Mouse (Mus musculus) heart, embryonic 11.5 days (tissue): ENCODE results near the gene Supt7l. TPM values are rescaled to one million over a fixed set of nuclear protein-coding genes. Genes with fewer than 3 reads are reported as not detected.
A peak's percentile ranks its signal among the peaks of the same experiment; 100 is the strongest.

ENCODE experiments used
- ATAC-seq: fragments of 200-750 bp; cut with Nextera tagmentation; replicated peaks from 2 replicates; pipeline ENCODE4 v1.8.0; 2017; ENCODE audit warnings: moderate library complexity; ENCODE audit not compliant: insufficient number of reproducible peaks, low FRiP score, low TSS enrichment
- H3K27ac ChIP-seq: fragments of 300-500 bp; sonication (generic); 2 replicates; pipeline ENCODE4 v1.5.1; 2014; ENCODE audit warnings: mild to moderate bottlenecking, low read depth, low read length
- H3K27me3 ChIP-seq: fragments of 300-500 bp; sonication (generic); 2 replicates; pipeline ENCODE4 v1.6.1; 2014; ENCODE audit warnings: mild to moderate bottlenecking, low read length, mixed read lengths; ENCODE audit not compliant: control insufficient read depth, insufficient read depth
- H3K36me3 ChIP-seq: fragments of 300-500 bp; sonication (generic); 2 replicates; pipeline ENCODE4 v1.6.1; 2014; ENCODE audit warnings: mild to moderate bottlenecking, low read length, moderate library complexity, mixed read lengths; ENCODE audit not compliant: control insufficient read depth, insufficient read depth
- H3K4me1 ChIP-seq: fragments of 300-500 bp; sonication (generic); 2 replicates; pipeline ENCODE4 v1.6.1; 2014; ENCODE audit warnings: low read length; ENCODE audit not compliant: control insufficient read depth, insufficient read depth
- H3K4me2 ChIP-seq: fragments of 300-500 bp; sonication (generic); 2 replicates; pipeline ENCODE4 v1.6.1; 2014; ENCODE audit warnings: mild to moderate bottlenecking, moderate library complexity
- H3K4me3 ChIP-seq: fragments of 300-500 bp; sonication (generic); 2 replicates; pipeline ENCODE4 v1.5.1; 2014; ENCODE audit warnings: low read depth, low read length
- H3K9ac ChIP-seq: fragments of 300-500 bp; sonication (generic); 2 replicates; pipeline ENCODE4 v1.6.1; 2014; ENCODE audit warnings: mild to moderate bottlenecking, low read depth, low read length, moderate library complexity
- H3K9me3 ChIP-seq: fragments of 300-500 bp; sonication (generic); replicated peaks from 2 replicates; pipeline ENCODE4 v1.6.1; 2016; ENCODE audit warnings: low read length; ENCODE audit not compliant: control insufficient read depth
- WGBS: fragments of 180-500 bp; shearing (Covaris S2); extraction: QIAGEN DNeasy Blood & Tissue Kit; methylation state at CpG from one replicate; pipeline ENCODE4 v1.1.7; 2014; ENCODE audit not compliant: insufficient replicate concordance; 5-methylcytosine and 5-hydroxymethylcytosine counted together
- polyA plus RNA-seq: library from polyadenylated mRNA; unstranded; fragments of >200 nt; fragmentation: Nextera tagmentation; extraction: Ambion mirVana; gene quantifications from 2 replicates; pipeline ENCODE4 v1.2.1, GENCODE M21; 2014

Supt7l gene
- polyA plus RNA-seq, 1 experiment from 2014 or later: 17.0 TPM

DNA sequence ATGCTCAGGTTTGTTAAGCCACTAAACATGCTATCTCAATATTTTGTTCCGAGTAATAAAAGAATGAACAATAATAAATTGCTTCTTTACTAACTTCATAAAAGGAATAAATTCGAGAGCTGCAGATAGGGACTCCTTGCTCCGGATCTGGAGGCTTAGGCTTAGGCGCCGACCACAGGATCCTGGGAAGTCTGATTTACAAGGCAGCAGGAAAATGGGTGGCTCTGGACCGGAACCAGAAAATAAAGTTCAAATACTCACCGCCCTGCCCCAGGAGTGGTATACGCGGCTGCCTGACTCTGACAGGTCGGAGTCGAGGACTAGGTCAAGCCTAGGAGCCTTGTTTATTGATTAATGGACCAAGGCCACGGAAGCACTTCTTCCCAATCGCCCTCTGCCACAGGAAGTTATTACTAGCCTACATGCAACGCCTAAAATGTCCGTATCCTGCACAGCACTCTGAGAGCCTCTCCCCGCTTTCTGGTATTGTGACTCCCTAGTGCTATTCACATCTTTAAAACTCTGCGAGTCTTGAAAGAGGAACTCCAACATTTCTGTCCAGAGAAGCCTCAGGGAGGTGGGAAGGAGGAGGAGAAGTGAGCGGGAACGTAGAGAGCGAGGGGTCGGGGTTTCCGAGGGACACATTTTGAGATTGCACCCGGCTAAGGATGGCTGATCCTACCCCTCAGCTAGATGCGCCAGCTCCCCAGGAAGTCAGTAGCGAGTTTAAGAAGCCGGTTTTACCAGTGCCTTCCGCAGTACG is 1.1 kb downstream of the Supt7l start, which contains the start of gene Slc4a1ap:
Gene Slc4a1ap, plus strand, starts transcription at position 642 of the 763 bp plus-strand sequence.
- peak; percentile 68 for ATAC-seq
- H3K4me2 ChIP-seq: peak within 1 kb of the TSS; percentile 99
- no peaks in the 10 kb centered on the region for H3K27me3 ChIP-seq
- peak within 1 kb of the TSS; percentile 74 for H3K27ac ChIP-seq
- peaks cover 10% of the 10 kb centered on the region; the same call in 1 of the 2 replicates for H3K4me1 ChIP-seq
- peak within 1 kb of the TSS; percentile 91 for H3K9ac ChIP-seq
- under 1% methylated on average over 28 of the region's 28 CpGs for WGBS
- H3K9me3 ChIP-seq: no peaks in the 10 kb centered on the region
- peaks cover 16% of the 10 kb centered on the region for H3K36me3 ChIP-seq
- peak within 1 kb of the TSS; percentile 99 for H3K4me3 ChIP-seq

DNA sequence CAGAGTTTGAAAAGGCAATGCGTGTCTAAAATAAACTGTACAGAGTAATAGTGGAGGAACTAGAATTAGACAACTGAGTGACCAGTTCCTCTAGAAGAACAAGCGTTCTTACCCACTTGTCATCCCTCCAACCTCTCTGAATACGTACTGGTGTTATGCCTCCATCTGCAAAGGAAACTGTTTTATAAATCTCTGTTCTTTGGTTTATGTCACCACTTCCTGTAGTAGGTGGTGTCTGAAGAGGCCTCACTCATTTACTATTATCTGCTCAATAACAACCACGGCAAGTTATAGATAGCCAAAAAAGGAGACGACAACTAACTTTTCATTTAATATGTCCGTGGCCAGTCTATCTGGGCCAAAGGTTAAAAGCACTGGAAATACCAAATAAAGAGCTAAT is 7.1 kb downstream of the Supt7l start:
- Histone ChIP-seq H3K27me3 (no peaks in the 10 kb centered on the region), H3K36me3 (peaks cover 26% of the 10 kb centered on the region), H3K4me3 (no peak overlapping the region), H3K9me3 (no peaks in the 10 kb centered on the region), H3K4me1 (no peaks in the 10 kb centered on the region), H3K4me2 (no peak overlapping the region), H3K9ac (no peak overlapping the region), H3K27ac (no peak overlapping the region)
- 88% methylated on average over 6 of the region's 6 CpGs for WGBS
- ATAC-seq: no peak

DNA sequence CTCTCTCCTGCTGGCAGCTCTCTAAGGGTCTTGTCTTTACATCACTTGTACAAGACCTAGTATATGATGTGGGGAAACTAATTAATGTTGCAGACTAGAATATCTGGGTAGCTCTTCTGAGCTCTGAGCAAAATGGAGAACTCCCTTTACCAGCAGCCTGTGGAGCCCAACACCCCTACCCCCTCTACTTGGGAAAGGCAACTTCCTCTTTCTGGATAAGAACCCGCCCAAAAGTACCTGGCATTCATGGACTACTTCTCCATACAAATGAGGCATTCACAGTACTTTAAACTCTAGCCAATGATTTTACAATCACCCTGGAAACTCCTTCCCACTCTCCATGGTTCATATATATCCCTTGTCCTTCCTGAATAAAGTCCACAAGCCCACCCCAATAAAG is 15.1 kb downstream of the Supt7l start:
- Histone ChIP-seq H3K9ac (no peak overlapping the region), H3K4me1 (no peaks in the 10 kb centered on the region), H3K4me3 (no peak overlapping the region), H3K27me3 (no peaks in the 10 kb centered on the region), H3K4me2 (no peak overlapping the region), H3K27ac (no peak overlapping the region), H3K9me3 (no peaks in the 10 kb centered on the region), H3K36me3 (peaks cover 21% of the 10 kb centered on the region)
- 68% methylated on average over 1 of the region's 1 CpGs for WGBS
- ATAC-seq: no peak

DNA sequence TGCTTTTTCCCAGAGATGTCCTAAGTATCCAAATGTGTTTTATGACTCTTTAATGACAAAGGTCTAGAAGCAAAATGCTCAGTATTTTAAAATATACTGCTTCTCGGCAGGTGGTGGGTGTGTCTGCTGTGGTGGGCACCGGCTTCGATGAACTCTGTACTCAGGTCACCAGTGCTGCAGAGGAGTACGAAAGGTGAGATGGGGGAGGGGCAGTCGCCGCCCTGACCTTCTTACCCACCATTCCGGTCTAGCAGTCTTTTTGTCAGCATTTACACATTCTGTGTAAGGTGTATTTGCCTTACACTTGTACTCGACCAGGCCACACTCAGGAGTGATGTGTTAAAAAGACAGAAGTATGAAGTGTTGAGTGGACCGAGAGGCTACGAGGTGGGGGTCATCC is 22.8 kb downstream of the Supt7l start:
- 0 out of 2 replicates have a peak, but pooled peaks cover 7% of the 10 kb centered on the region for H3K4me1 ChIP-seq
- H3K36me3 ChIP-seq: peaks cover 25% of the 10 kb centered on the region
- no peak for ATAC-seq
- no peak overlapping the region for H3K27ac ChIP-seq
- H3K9ac ChIP-seq: no peak overlapping the region
- no peaks in the 10 kb centered on the region for H3K9me3 ChIP-seq
- H3K4me3 ChIP-seq: no peak overlapping the region
- WGBS: 90% methylated on average over 10 of the region's 10 CpGs
- no peak overlapping the region for H3K4me2 ChIP-seq
- H3K27me3 ChIP-seq: no peaks in the 10 kb centered on the region

DNA sequence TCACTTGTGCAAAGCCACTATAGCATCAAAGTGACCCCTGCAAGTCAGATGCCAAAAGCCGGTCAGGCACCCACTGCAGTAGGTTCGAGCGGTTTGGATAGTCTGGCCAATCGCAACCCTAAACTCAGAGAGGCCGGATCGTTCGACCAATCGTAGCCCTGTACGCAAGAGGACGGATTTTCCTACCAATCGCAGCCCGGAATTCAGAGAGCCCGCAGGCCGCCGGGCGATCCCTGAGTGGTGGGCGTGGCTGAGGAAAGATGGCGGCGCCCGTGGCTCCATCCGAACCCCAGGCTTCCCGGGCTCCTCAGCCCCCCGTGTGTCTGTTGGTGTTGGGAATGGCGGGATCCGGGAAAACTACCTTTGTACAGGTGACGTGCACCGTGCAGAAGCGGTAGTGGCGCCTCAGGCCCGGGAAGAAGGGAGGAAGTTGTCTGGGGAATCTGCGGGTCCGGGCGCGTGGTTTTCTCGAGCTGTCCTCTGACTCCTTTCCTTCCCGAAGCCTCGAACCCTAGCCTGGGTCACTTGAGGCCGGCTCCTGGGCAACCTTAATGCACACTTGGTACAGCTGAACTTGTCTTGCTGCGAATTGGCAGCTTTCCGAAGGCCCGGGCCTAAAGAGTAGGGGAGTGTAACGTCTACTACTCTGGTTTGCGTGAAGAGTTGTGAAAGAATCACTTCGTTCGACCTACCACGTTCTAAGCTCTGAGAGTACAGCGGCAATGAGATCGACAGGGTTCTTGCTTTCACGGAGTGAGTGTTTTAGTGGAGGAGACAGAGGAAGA is 32.9 kb downstream of the Supt7l start, which contains the start of gene Gpn1:
Gene Gpn1, plus strand, starts transcription at position 229 of the 785 bp plus-strand sequence.
- Histone ChIP-seq H3K4me1 (peaks cover 4% of the 10 kb centered on the region; the same call in 1 of the 2 replicates), H3K4me2 (peak within 1 kb of the TSS; percentile 84), H3K4me3 (peak within 1 kb of the TSS; percentile 93), H3K36me3 (peaks cover 9% of the 10 kb centered on the region; the same call in 1 of the 2 replicates), H3K27ac (no peak within 1 kb of the TSS), H3K9ac (peak within 1 kb of the TSS; percentile 87), H3K9me3 (no peaks in the 10 kb centered on the region), H3K27me3 (no peaks in the 10 kb centered on the region)
- peak; percentile 98 for ATAC-seq
- WGBS: under 1% methylated on average over 49 of the region's 49 CpGs

DNA sequence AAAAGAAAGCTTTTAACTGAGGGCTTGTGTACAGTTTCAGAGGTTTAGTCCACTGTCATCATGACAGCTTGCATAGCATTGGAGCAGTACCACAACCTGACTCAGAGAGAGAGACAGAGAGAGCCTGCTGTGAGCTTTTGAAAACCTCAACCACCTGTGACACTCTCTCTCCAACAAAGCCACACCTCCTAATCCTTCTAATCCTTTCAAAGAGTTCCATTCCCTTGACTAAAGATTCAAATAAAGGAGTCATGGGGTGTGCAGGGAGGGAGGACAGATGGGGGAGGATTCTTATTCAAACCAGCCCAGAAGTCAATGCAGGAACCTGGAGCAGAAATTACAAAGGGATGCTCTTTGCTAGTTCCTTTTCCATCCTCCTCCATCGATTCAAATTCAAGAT is 35.6 kb downstream of the Supt7l start:
- Histone ChIP-seq H3K27ac (no peak overlapping the region), H3K27me3 (no peaks in the 10 kb centered on the region), H3K4me2 (no peak overlapping the region), H3K4me1 (peaks cover 4% of the 10 kb centered on the region; the same call in 1 of the 2 replicates), H3K4me3 (no peak overlapping the region), H3K9ac (no peak overlapping the region), H3K9me3 (no peaks in the 10 kb centered on the region), H3K36me3 (peaks cover 5% of the 10 kb centered on the region; the same call in 1 of the 2 replicates)
- WGBS: 63% methylated on average over 1 of the region's 1 CpGs
- no peak for ATAC-seq

DNA sequence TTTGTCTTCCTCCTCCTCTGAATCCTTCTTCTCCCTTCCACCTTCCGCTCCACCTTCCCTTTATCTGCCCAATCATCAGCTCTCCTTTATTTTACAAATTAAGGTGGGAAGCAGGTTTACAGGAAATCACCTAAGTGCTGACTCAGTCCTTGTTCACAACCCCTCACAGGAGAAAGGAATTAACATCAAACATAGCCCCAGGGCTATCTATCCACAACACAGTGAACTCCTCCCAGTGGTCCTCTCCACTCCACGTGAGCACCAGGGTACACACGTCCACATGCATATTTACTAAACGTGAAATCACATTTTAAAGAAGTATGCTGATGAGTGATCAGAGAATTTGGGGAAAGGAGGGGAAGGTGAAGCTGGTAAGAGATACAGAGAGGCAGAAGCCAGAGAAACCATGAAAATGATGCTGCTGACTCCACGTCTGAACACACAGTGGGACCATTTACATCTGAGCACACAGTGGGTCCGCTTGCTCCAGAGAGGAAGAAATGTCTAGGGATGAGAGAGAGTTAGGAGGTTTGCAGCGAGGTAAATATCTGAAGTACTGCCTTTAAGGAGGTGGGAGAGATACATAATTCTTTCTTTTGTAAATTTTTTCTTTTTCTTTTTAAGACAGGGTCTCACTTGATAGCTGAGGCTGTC is 38.4 kb downstream of the Supt7l start:
- no peaks in the 10 kb centered on the region for H3K27me3 ChIP-seq
- no peaks in the 10 kb centered on the region for H3K4me1 ChIP-seq
- H3K9me3 ChIP-seq: no peaks in the 10 kb centered on the region
- H3K9ac ChIP-seq: no peak overlapping the region
- no peak overlapping the region for H3K27ac ChIP-seq
- 62% methylated on average over 7 of the region's 7 CpGs for WGBS
- H3K4me3 ChIP-seq: no peak overlapping the region
- no peak for ATAC-seq
- no peak overlapping the region for H3K4me2 ChIP-seq
- no peaks in the 10 kb centered on the region for H3K36me3 ChIP-seq

DNA sequence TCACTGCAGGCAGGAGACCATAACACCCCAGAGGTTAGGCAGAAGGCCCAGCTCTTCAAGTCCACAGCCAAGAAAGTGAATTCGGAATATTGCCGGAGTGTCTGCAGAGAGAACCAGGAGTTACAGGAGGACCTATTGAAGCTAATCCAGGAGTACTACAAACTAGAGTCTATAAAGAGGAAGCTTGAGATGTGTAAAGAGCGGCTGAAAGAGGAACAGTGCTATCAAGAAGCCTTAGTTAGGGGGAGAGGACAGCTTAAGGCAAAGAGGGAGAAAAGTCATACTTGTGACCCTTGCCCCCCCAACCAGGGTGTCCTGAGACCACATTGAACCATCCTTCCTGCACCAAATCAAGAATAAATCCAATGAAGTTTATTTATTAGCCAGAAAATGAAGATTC is 39.7 kb downstream of the Supt7l start:
- H3K9ac ChIP-seq: no peak overlapping the region
- no peak for ATAC-seq
- H3K36me3 ChIP-seq: peaks cover 3% of the 10 kb centered on the region; the same call in 1 of the 2 replicates
- no peaks in the 10 kb centered on the region for H3K4me1 ChIP-seq
- no peaks in the 10 kb centered on the region for H3K27me3 ChIP-seq
- H3K27ac ChIP-seq: no peak overlapping the region
- no peak overlapping the region for H3K4me2 ChIP-seq
- WGBS: 85% methylated on average over 3 of the region's 3 CpGs
- no peaks in the 10 kb centered on the region for H3K9me3 ChIP-seq
- no peak overlapping the region for H3K4me3 ChIP-seq
